Mouse (Mus musculus): ENCODE results near the gene Spin2f.
"Not testable (repeated sequence)": the region's sequence is repeated elsewhere in the genome, so short reads cannot be mapped to it uniquely, and the experiment has no call there.

Spin2f gene

GRCm38 (mm10) chrX:31253594-31253993 is at the start of gene Spin2f:
Spin2f (plus strand) TSS chrX:31253894.
- CTCF ChIA-PET, result not testable (repeated sequence)

- CTCF ChIA-PET, result not testable (repeated sequence)
These were observed 41.6 kb upstream of the Spin2f start for GRCm38 (mm10) chrX:31212136-31212535.

GRCm38 (mm10) chrX:31223536-31223935 is 30.2 kb upstream of the Spin2f start:
- CTCF ChIA-PET, result not testable (repeated sequence)

DNA sequence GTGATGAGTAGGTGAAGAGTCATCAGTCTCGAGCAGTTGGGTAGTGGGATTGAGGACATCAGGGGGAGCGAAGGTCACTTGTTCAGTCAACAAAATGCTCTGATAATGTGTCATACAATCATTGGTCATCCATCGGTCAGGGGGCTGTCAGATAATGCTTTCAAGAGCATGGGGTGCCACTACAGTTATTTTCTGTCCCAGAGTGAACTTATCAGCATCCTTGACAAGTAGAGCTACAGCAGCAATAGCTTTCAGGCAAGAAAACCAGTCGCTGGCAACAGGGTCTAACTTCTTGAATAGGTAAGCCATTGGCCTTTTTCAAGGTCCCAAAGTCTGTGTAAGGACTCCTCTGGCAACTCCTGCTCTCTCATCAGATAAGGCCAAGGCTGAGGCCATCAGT is 18.6 kb upstream of the Spin2f start:
- CTCF ChIA-PET, result not testable (repeated sequence)

- CTCF ChIA-PET, result not testable (repeated sequence)
These were observed 11.9 kb upstream of the Spin2f start for GRCm38 (mm10) chrX:31241754-31242153.

All from spleen, embryonic (tissue).